Mouse (Mus musculus) olfactory bulb, adult 2 months (tissue): ENCODE results near the gene Ngb.

Experiments
- CTCF ChIP-seq: fragments of 200-500 bp; IDR thresholded peaks from 2 replicates; pipeline ENCODE4 v1.5.1; 2012; ENCODE audit warnings: low read depth, mild to moderate bottlenecking, low read length, moderate library complexity; ENCODE audit not compliant: insufficient read depth
- POLR2A ChIP-seq: fragments of 200-500 bp; IDR thresholded peaks from 2 replicates; pipeline ENCODE4 v1.6.1; 2012; ENCODE audit warnings: mild to moderate bottlenecking, low read depth, low read length, moderate library complexity; ENCODE audit not compliant: insufficient read depth

DNA sequence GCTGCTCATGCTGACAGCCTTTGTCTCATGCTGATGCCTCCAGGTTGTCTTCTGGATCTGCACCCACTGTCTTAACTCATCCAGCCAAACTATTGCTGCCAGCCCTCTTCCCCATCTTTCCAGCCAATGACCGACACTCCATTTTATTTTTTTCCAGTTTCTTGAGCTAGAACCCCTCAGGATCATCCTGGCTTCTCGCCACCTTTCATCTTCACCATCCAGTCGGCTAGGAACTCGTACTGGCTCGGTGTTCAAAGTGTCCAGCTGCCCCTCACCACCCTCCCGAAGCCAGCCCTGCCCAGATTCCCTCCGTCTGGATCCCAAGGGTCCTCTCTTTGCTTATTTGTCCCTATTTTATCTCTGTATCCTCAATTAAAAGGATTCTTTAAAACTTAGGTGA, 47.5 kb downstream of the Ngb start:
- TF ChIP-seq POLR2A = no peak
- TF ChIP-seq CTCF = no peak
